Mouse (Mus musculus) limb, embryonic 15.5 days (tissue): Measurements from ENCODE around the gene Cdh23. TPM values are rescaled to one million over a fixed set of nuclear protein-coding genes. Genes with fewer than 3 reads are reported as not detected.
"Not testable (repeated sequence)": the region's sequence is repeated elsewhere in the genome, so short reads cannot be mapped to it uniquely, and the experiment has no call there.

Experiments
- ATAC-seq: fragments of 200-750 bp; cut with Nextera tagmentation; 2 replicates; pipeline ENCODE4 v1.8.0; 2017; ENCODE audit warnings: low read depth, moderate TSS enrichment; ENCODE audit not compliant: insufficient number of reproducible peaks, low FRiP score, low TSS enrichment
- H3K27ac ChIP-seq: fragments of 300-500 bp; sonication (generic); 2 replicates; pipeline ENCODE4 v1.5.1; 2015; ENCODE audit warnings: moderate library complexity, mild to moderate bottlenecking, inconsistent platforms
- H3K27me3 ChIP-seq: fragments of 300-500 bp; sonication (generic); 2 replicates; pipeline ENCODE4 v1.6.1; 2015; ENCODE audit warnings: inconsistent platforms
- H3K36me3 ChIP-seq: fragments of 300-500 bp; sonication (generic); 2 replicates; pipeline ENCODE4 v1.6.1; 2015; ENCODE audit warnings: inconsistent platforms
- H3K4me1 ChIP-seq: fragments of 300-500 bp; sonication (generic); 2 replicates; pipeline ENCODE4 v1.6.1; 2015; ENCODE audit warnings: inconsistent platforms
- H3K4me2 ChIP-seq: fragments of 300-500 bp; sonication (generic); 2 replicates; pipeline ENCODE4 v1.6.1; 2015; ENCODE audit warnings: mild to moderate bottlenecking, inconsistent platforms
- H3K4me3 ChIP-seq: fragments of 300-500 bp; sonication (generic); 2 replicates; pipeline ENCODE4 v1.5.1; 2015; ENCODE audit warnings: mild to moderate bottlenecking, inconsistent platforms
- H3K9ac ChIP-seq: fragments of 300-500 bp; sonication (generic); 2 replicates; pipeline ENCODE4 v1.6.1; 2015; ENCODE audit warnings: inconsistent platforms
- H3K9me3 ChIP-seq: fragments of 300-500 bp; sonication (generic); 2 replicates; pipeline ENCODE4 v1.6.1; 2016; ENCODE audit warnings: inconsistent platforms
- WGBS: fragments of 180-500 bp; shearing (Covaris S2); methylation state at CpG from one replicate; pipeline ENCODE4 v1.1.7; 2015; 5-methylcytosine and 5-hydroxymethylcytosine counted together
- polyA plus RNA-seq: library from polyadenylated mRNA; unstranded; fragments of >200 nt; fragmentation: Nextera tagmentation; extraction: Ambion mirVana; gene quantifications from 2 replicates; pipeline ENCODE4 v1.2.1, GENCODE M21; 2015

The Cdh23 gene
- polyA plus RNA-seq = 1.6 and 2.4 TPM in 2 replicates

GRCm38 (mm10) chr10:60696390-60696789 lies at the start of gene Cdh23:
Gene Cdh23, minus strand, starts transcription at chr10:60696490.
- Histone ChIP-seq H3K36me3 (no peaks in the 10 kb centered on the region), H3K9ac (no peak within 1 kb of the TSS), H3K27me3 (peaks cover 20% of the 10 kb centered on the region), H3K27ac (no peak within 1 kb of the TSS), H3K4me3 (no peak within 1 kb of the TSS), H3K4me1 (peaks cover 9% of the 10 kb centered on the region), H3K4me2 (no peak within 1 kb of the TSS), H3K9me3 (no peaks in the 10 kb centered on the region)
- ATAC-seq = no peak
- WGBS = 84% methylated on average over 6 of the region's 6 CpGs

- peaks cover 10% of the 10 kb centered on the region; the same call in 1 of the 2 replicates for H3K4me1 ChIP-seq
- H3K27ac ChIP-seq = no peak overlapping the region
- no peaks in the 10 kb centered on the region for H3K9me3 ChIP-seq
- H3K9ac ChIP-seq = no peak overlapping the region
- no peaks in the 10 kb centered on the region for H3K27me3 ChIP-seq
- no peak for ATAC-seq
- H3K4me3 ChIP-seq = no peak overlapping the region
- H3K36me3 ChIP-seq = peaks cover 18% of the 10 kb centered on the region
- WGBS = 89% methylated on average over 14 of the region's 14 CpGs
- no peak overlapping the region for H3K4me2 ChIP-seq
These were observed 48.4 kb upstream of the Cdh23 start for GRCm38 (mm10) chr10:60744543-60745290.

- H3K9ac ChIP-seq = no peak overlapping the region
- WGBS = 70% methylated on average over 9 of the region's 9 CpGs
- ATAC-seq = no peak
These were observed 47.4 kb upstream of the Cdh23 start for GRCm38 (mm10) chr10:60743681-60744080.

GRCm38 (mm10) chr10:60742942-60743341 lies 46.7 kb upstream of the Cdh23 start:
- peaks cover 12% of the 10 kb centered on the region for H3K36me3 ChIP-seq
- no peak overlapping the region for H3K4me2 ChIP-seq
- H3K27ac ChIP-seq = no peak overlapping the region
- no peaks in the 10 kb centered on the region for H3K27me3 ChIP-seq
- no peak overlapping the region for H3K4me3 ChIP-seq
- no peak for ATAC-seq
- no peaks in the 10 kb centered on the region for H3K9me3 ChIP-seq
- no peak overlapping the region for H3K9ac ChIP-seq
- WGBS = 86% methylated on average over 6 of the region's 6 CpGs
- peaks cover 7% of the 10 kb centered on the region; the same call in 1 of the 2 replicates for H3K4me1 ChIP-seq

More at GRCm38 (mm10) chr10:60743681-60744080, 47.4 kb upstream of the Cdh23 start:
- H3K4me1 ChIP-seq = peaks cover 9% of the 10 kb centered on the region; the same call in 1 of the 2 replicates
- no peak overlapping the region for H3K4me3 ChIP-seq
- H3K27me3 ChIP-seq = no peaks in the 10 kb centered on the region
- H3K27ac ChIP-seq = no peak overlapping the region
- no peak overlapping the region for H3K4me2 ChIP-seq
- H3K36me3 ChIP-seq = peaks cover 17% of the 10 kb centered on the region
- no peaks in the 10 kb centered on the region for H3K9me3 ChIP-seq

GRCm38 (mm10) chr10:60742296-60742695 lies 46.0 kb upstream of the Cdh23 start:
- not testable (repeated sequence) for H3K4me3 ChIP-seq, H3K4me1 ChIP-seq, H3K9me3 ChIP-seq, H3K27ac ChIP-seq, H3K4me2 ChIP-seq, ATAC-seq, H3K9ac ChIP-seq, H3K27me3 ChIP-seq
- WGBS = 76% methylated on average over 1 of the region's 1 CpGs
- H3K36me3 ChIP-seq = peaks cover 12% of the 10 kb centered on the region

- H3K4me2 ChIP-seq = no peak overlapping the region
- WGBS = 79% methylated on average over 7 of the region's 7 CpGs
- H3K36me3 ChIP-seq = peaks cover 16% of the 10 kb centered on the region
- no peaks in the 10 kb centered on the region for H3K9me3 ChIP-seq
- H3K4me3 ChIP-seq = no peak overlapping the region
- H3K27me3 ChIP-seq = no peaks in the 10 kb centered on the region
- no peak overlapping the region for H3K9ac ChIP-seq
- H3K27ac ChIP-seq = no peak overlapping the region
- no peaks in the 10 kb centered on the region for H3K4me1 ChIP-seq
- no peak for ATAC-seq
These were observed 45.1 kb upstream of the Cdh23 start for GRCm38 (mm10) chr10:60741435-60741834.

- Histone ChIP-seq H3K9ac (no peak overlapping the region), H3K27me3 (no peaks in the 10 kb centered on the region), H3K27ac (no peak overlapping the region), H3K36me3 (peaks cover 10% of the 10 kb centered on the region), H3K4me3 (no peak overlapping the region), H3K4me2 (no peak overlapping the region), H3K4me1 (no peaks in the 10 kb centered on the region), H3K9me3 (no peaks in the 10 kb centered on the region)
- 94% methylated on average over 4 of the region's 4 CpGs for WGBS
- no peak for ATAC-seq
These were observed 43.5 kb upstream of the Cdh23 start for GRCm38 (mm10) chr10:60739619-60740363.

GRCm38 (mm10) chr10:60737886-60738640 lies 41.8 kb upstream of the Cdh23 start:
- ATAC-seq = no peak
- Histone ChIP-seq H3K27me3 (no peaks in the 10 kb centered on the region), H3K4me1 (0 out of 2 replicates have a peak, but pooled peaks cover 5% of the 10 kb centered on the region), H3K4me2 (no peak overlapping the region), H3K27ac (no peak overlapping the region), H3K36me3 (peaks cover 8% of the 10 kb centered on the region), H3K9me3 (no peaks in the 10 kb centered on the region), H3K9ac (no peak overlapping the region), H3K4me3 (no peak overlapping the region)
- 73% methylated on average over 8 of the region's 9 CpGs for WGBS

- Histone ChIP-seq H3K36me3 (peaks cover 7% of the 10 kb centered on the region), H3K4me1 (0 out of 2 replicates have a peak, but pooled peaks cover 9% of the 10 kb centered on the region), H3K9ac (no peak overlapping the region), H3K4me2 (no peak overlapping the region), H3K27ac (no peak overlapping the region), H3K9me3 (no peaks in the 10 kb centered on the region), H3K4me3 (no peak overlapping the region), H3K27me3 (no peaks in the 10 kb centered on the region)
- WGBS = 64% methylated on average over 11 of the region's 11 CpGs
- no peak for ATAC-seq
These were observed 41.0 kb upstream of the Cdh23 start for GRCm38 (mm10) chr10:60737169-60737728.

GRCm38 (mm10) chr10:60735737-60736136 lies 39.4 kb upstream of the Cdh23 start:
- ATAC-seq = no peak
- Histone ChIP-seq H3K27ac (no peak overlapping the region), H3K4me1 (0 out of 2 replicates have a peak, but pooled peaks cover 12% of the 10 kb centered on the region), H3K4me3 (no peak overlapping the region), H3K27me3 (no peaks in the 10 kb centered on the region), H3K4me2 (no peak overlapping the region), H3K36me3 (0 out of 2 replicates have a peak, but pooled peaks cover 4% of the 10 kb centered on the region), H3K9ac (no peak overlapping the region), H3K9me3 (no peaks in the 10 kb centered on the region)
- WGBS = 88% methylated on average over 1 of the region's 1 CpGs

- Histone ChIP-seq H3K36me3 (0 out of 2 replicates have a peak, but pooled peaks cover 14% of the 10 kb centered on the region), H3K4me2 (no peak overlapping the region), H3K27me3 (no peaks in the 10 kb centered on the region), H3K27ac (no peak overlapping the region), H3K9me3 (no peaks in the 10 kb centered on the region), H3K4me3 (no peak overlapping the region), H3K4me1 (0 out of 2 replicates have a peak, but pooled peaks cover 12% of the 10 kb centered on the region), H3K9ac (no peak overlapping the region)
- ATAC-seq = no peak
- 74% methylated on average over 8 of the region's 8 CpGs for WGBS
These were observed 37.2 kb upstream of the Cdh23 start for GRCm38 (mm10) chr10:60733471-60733870.
